23 mouse cellular contexts compared by ENCODE assay signal in the genomic region with DNA sequence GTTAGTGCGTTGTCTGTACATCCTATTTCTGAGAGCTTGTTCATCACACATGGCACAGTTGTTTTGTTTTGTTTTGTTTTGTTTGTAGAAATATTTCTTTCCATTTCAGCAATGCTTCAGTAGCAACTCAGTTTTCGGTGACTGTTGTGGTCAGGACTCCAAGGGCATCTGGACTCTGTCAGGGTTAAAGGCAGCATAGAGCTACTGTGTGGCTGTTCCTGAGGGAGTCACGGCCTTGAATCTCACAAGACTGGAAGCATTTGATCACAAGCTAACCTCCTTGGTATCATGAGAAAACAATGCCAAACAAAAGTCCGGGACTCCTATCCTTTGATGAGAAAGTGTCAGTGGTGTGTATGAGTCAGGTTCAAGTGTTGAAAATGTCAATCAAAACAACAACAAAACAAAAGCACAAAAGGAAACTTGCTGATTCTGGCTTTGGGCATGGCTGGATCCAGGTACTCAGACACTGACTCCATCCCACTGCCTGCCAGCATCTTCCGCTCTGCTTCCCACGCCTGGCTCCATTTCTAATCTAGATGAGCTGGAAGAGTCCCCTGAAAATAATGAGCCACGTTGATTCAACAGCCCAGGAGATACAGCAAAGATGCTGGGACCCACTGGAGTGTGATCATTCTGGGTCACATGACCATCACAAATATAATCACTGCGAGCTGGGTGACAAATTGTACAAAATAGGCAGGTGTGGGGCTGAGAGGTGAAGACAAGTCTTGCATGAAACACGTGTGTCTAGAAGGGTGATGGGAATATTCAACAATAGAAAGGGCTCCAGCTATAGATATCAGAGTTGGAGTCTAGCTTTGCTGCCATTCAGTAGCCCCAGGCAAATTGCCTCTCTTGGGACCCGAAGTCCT. TPM values are rescaled to one million over a fixed set of nuclear protein-coding genes. Genes with fewer than 3 reads are reported as not detected.
DNase-seq lines count a peak whose midpoint lies in the region; ATAC-seq lines count a peak whose summit lies in the region.
"Had no signal": no experiment of that assay in that cellular context is flagged by ENCODE, and none has a peak within 500 bp of the region (broad histone marks: within the 10 kb centered on the region; RNA-seq: fewer than 3 reads in every experiment).

No protein-coding gene starts in this region.

- no peak for ATAC-seq in cerebellum, adult (ENCODE audit: insufficient number of reproducible peaks, low FRiP score, low TSS enrichment)
- ATAC-seq: activated CD4-positive, CD25-positive, alpha-beta regulatory T cell, adult 4 months; inflammation-experienced regulatory T-cells, adult 6 months; midbrain, embryonic 13.5 days had no signal

- DNase-seq in cerebellum, postnatal 10 days: peak; percentile 68 to 70
- peak; percentile 38 for DNase-seq in ovary, adult 18-20 months (ENCODE audit: low spot score)
- DNase-seq in ovary, postnatal 14 days (ENCODE audit: low spot score): no peak
- peak; percentile 27 for DNase-seq in MN1 (ENCODE audit: low spot score)
- peak; percentile 32 to 36 for DNase-seq in adrenal gland, postnatal 36 days
- DNase-seq in urinary bladder, postnatal 36 days (ENCODE audit: low spot score in 2 of 2): no peak
- no peak for DNase-seq in layer of hippocampus, postnatal 10 days (ENCODE audit: low spot score in 2 of 2)
- DNase-seq: cerebellum, adult 11-12 months; cerebellum, postnatal 36 days; embryo, embryonic 11 days; gastrocnemius, postnatal 36 days; heart, postnatal 4 days; kidney, adult 2 months; layer of hippocampus, postnatal 36 days; lung, adult 18-20 months; thymus, adult 18-20 months; thymus, postnatal 36 days had no signal

RNA-seq across cellular contexts. Expression of a gene that starts 41.6 kb away (rescaled TPM):
- total RNA-seq in adrenal gland, postnatal 36 days (2021): 10 to 100 TPM; 43.0 to 47.3 TPM
- total RNA-seq in layer of hippocampus, postnatal 10 days (2021): 10 to 100 TPM; 44.7 TPM

RNA-seq across cellular contexts. Expression of a gene that starts 55.9 kb away (rescaled TPM):
- 10 to 100 TPM; 17.9 to 18.6 TPM for total RNA-seq in adrenal gland, postnatal 36 days (2021)
- total RNA-seq in layer of hippocampus, postnatal 10 days (2021): 100 to 1,000 TPM; 686 to 743 TPM
- total RNA-seq: G1E; megakaryocyte, adult 5-6 weeks had no signal

Comparison
In these comparisons a context has a peak if more than half of its experiments do, and no peak if none do; other contexts are left out.
1. DNase-seq: peak in cerebellum, postnatal 10 days (2 of 2), ovary, adult 18-20 months (single experiment), MN1 (single experiment) and adrenal gland, postnatal 36 days (2 of 2); none in ovary, postnatal 14 days (single experiment), urinary bladder, postnatal 36 days (0 of 2) and layer of hippocampus, postnatal 10 days (0 of 2).
2. RNA of a gene that starts 55.9 kb away (total RNA-seq): 686 to 743 TPM in layer of hippocampus, postnatal 10 days; 17.9 to 18.6 TPM in adrenal gland, postnatal 36 days; every median in the first group is over 10 times any median in the second.